In genomic region chr9:90227171-90227570, GRCm38 (mm10) we compare ENCODE assay signal across 10 mouse cellular contexts. TPM values are rescaled to one million over a fixed set of nuclear protein-coding genes. Genes with fewer than 3 reads are reported as not detected.
A peak's percentile ranks its signal among the peaks of the same experiment; 100 is the strongest.
DNase-seq lines count a peak whose midpoint lies in the region; TF ChIP-seq lines count a peak whose summit lies in the region.
"Had no signal": no experiment of that assay in that cellular context is flagged by ENCODE, and none has a peak within 500 bp of the region (broad histone marks: within the 10 kb centered on the region; RNA-seq: fewer than 3 reads in every experiment).

No protein-coding gene starts in this region.

- H3K4me3 ChIP-seq in gastrocnemius, adult 2 months = peak overlapping the region; percentile 64
- no peak overlapping the region for H3K4me3 ChIP-seq in small intestine, adult 2 months (ENCODE audit: low read depth, low read length)
- H3K4me3 ChIP-seq: midbrain, embryonic 12.5 days had no signal

- H3K27me3 ChIP-seq in small intestine, adult 2 months (ENCODE audit: control insufficient read depth, insufficient read depth, low read length) = no peaks in the 10 kb centered on the region
- H3K27me3 ChIP-seq: midbrain, embryonic 12.5 days had no signal

- intact Hi-C loops in gastrocnemius, adult 2 months (cut with DNase I) = no loop called here

- H3K27ac ChIP-seq in gastrocnemius, adult 2 months = peak overlapping the region; percentile 82
- H3K27ac ChIP-seq in small intestine, adult 2 months (ENCODE audit: insufficient read depth, low read depth, low read length) = peak overlapping the region; percentile 39
- H3K27ac ChIP-seq: midbrain, embryonic 12.5 days had no signal

- 84% methylated on average over 12 of the region's 12 CpGs for WGBS in small intestine, adult 2 months

- TF ChIP-seq POLR2A in small intestine, adult 2 months (IDR thresholded peaks at IDR 0.05; ENCODE audit: low read depth, low read length) = no peak

- no peak for DNase-seq in gastrocnemius, adult 2 months
- no peak for DNase-seq in gastrocnemius, postnatal 10 days
- peak; percentile 45 for DNase-seq in lung, postnatal 10 days
- no peak for DNase-seq in lung, postnatal 25 days (ENCODE audit: low spot score)
- peak; percentile 38 for DNase-seq in heart, postnatal 4 days
- DNase-seq in cerebellum, postnatal 36 days = no peak
- DNase-seq in cerebellum, postnatal 25 days = no peak
- DNase-seq: cerebellum, postnatal 10 days had no signal

- no peaks in the 10 kb centered on the region for H3K4me1 ChIP-seq in small intestine, adult 2 months (ENCODE audit: control insufficient read depth, insufficient read depth, insufficient read length, low read length)
- H3K4me1 ChIP-seq: midbrain, embryonic 12.5 days had no signal

- peaks cover 49% of the 10 kb centered on the region for H3K36me3 ChIP-seq in small intestine, adult 2 months (ENCODE audit: control insufficient read depth, insufficient read depth, low read length)

- TF ChIP-seq CTCF in gastrocnemius, adult 2 months (IDR thresholded peaks at IDR 0.05) = peak; percentile 53
- TF ChIP-seq CTCF in small intestine, adult 2 months (IDR thresholded peaks at IDR 0.05; ENCODE audit: extremely low read depth, insufficient read length, insufficient replicate concordance, low read depth, low read length) = peak; percentile 19; the same call in 1 of the 2 replicates

RNA-seq across cellular contexts. Expression of gene Tbc1d2b, which starts 43.4 kb away (rescaled TPM):
- total RNA-seq in gastrocnemius, adult 2 months (2021) = 1 to 10 TPM; 3.0 to 5.9 TPM
- total RNA-seq in gastrocnemius, postnatal 10 days (2021) = 10 to 100 TPM; 22.2 to 23.3 TPM
- total RNA-seq in heart, postnatal 4 days (2021) = 10 to 100 TPM; 14.4 to 18.1 TPM
- polyA plus RNA-seq in small intestine, adult 2 months (2012; rRNA removed) = 9.6 and 13.1 TPM in 2 replicates

Comparison
In these comparisons a context has a peak if more than half of its experiments do, and no peak if none do; other contexts are left out.
1. DNase-seq: peak in lung, postnatal 10 days (single experiment) and heart, postnatal 4 days (single experiment); none in gastrocnemius, adult 2 months (single experiment), gastrocnemius, postnatal 10 days (single experiment), lung, postnatal 25 days (single experiment), cerebellum, postnatal 36 days (0 of 2) and cerebellum, postnatal 25 days (0 of 2).